Mouse (Mus musculus): ENCODE results near the gene Fyn.

Fyn gene

GRCm38 (mm10) chr10:39612989-39613831 is 244.6 kb downstream of the Fyn start:
- peak; percentile 56 for DNase-seq (ENCODE audit: low spot score)

GRCm38 (mm10) chr10:39613973-39614372 is 245.3 kb downstream of the Fyn start:
- DNase-seq (ENCODE audit: low spot score), result no peak

- DNase-seq (ENCODE audit: low spot score), result peak; percentile 49
These were observed 246.0 kb downstream of the Fyn start for GRCm38 (mm10) chr10:39614676-39615075.

Data from urinary bladder, postnatal 25 days (tissue).